Mouse (Mus musculus) embryonic facial prominence, embryonic 14.5 days (tissue): Measurements from ENCODE around the gene Mylk3. TPM values are rescaled to one million over a fixed set of nuclear protein-coding genes. Genes with fewer than 3 reads are reported as not detected.

Source experiments
- ATAC-seq: fragments of 200-750 bp; cut with Nextera tagmentation; 2 replicates; pipeline ENCODE4 v1.8.0; 2017; ENCODE audit warnings: low read depth, moderate number of reproducible peaks, moderate TSS enrichment
- DNase-seq: peaks from one replicate; pipeline ENCODE4 v3.0.0-alpha.2; 2015; ENCODE audit warnings: low spot score
- H3K27ac ChIP-seq: fragments of 300-500 bp; sonication (generic); replicated peaks from 2 replicates; pipeline ENCODE4 v1.5.1; 2014; ENCODE audit warnings: low read depth, mild to moderate bottlenecking, low read length, moderate library complexity
- H3K27me3 ChIP-seq: fragments of 300-500 bp; sonication (generic); replicated peaks from 2 replicates; pipeline ENCODE4 v1.6.1; 2014; ENCODE audit warnings: low read length; ENCODE audit not compliant: control insufficient read depth, insufficient read depth
- H3K36me3 ChIP-seq: fragments of 300-500 bp; sonication (generic); 2 replicates; pipeline ENCODE4 v1.6.1; 2014; ENCODE audit warnings: low read length, mixed read lengths; ENCODE audit not compliant: control insufficient read depth, insufficient read depth
- H3K4me1 ChIP-seq: fragments of 300-500 bp; sonication (generic); 2 replicates; pipeline ENCODE4 v1.6.1; 2014; ENCODE audit warnings: antibody characterized with exemption, low read length; ENCODE audit not compliant: control insufficient read depth, insufficient read depth
- H3K4me2 ChIP-seq: fragments of 300-500 bp; sonication (generic); 2 replicates; pipeline ENCODE4 v1.6.1; 2014; ENCODE audit warnings: low read depth, mild to moderate bottlenecking, low read length, moderate library complexity, mixed read lengths
- H3K4me3 ChIP-seq: fragments of 300-500 bp; sonication (generic); 2 replicates; pipeline ENCODE4 v1.5.1; 2014; ENCODE audit warnings: low read depth, mild to moderate bottlenecking, low read length
- H3K9ac ChIP-seq: fragments of 300-500 bp; sonication (generic); 2 replicates; pipeline ENCODE4 v1.6.1; 2014; ENCODE audit warnings: low read depth, mild to moderate bottlenecking, low read length, moderate library complexity, mixed read lengths
- H3K9me3 ChIP-seq: fragments of 300-500 bp; sonication (generic); 2 replicates; pipeline ENCODE4 v1.6.1; 2016; ENCODE audit warnings: low read length; ENCODE audit not compliant: control insufficient read depth
- WGBS: fragments of 180-500 bp; shearing (Covaris S2); extraction: QIAGEN DNeasy Blood & Tissue Kit; methylation state at CpG from one replicate; pipeline ENCODE4 v1.1.7; 2014; 5-methylcytosine and 5-hydroxymethylcytosine counted together
- polyA plus RNA-seq: library from polyadenylated mRNA; unstranded; fragments of >200 nt; fragmentation: Nextera tagmentation; extraction: Ambion mirVana; gene quantifications from 2 replicates; pipeline ENCODE4 v1.2.1, GENCODE M21; 2014

Gene Mylk3
- polyA plus RNA-seq, 1 experiment from 2014 or later = 2.8 TPM

DNA sequence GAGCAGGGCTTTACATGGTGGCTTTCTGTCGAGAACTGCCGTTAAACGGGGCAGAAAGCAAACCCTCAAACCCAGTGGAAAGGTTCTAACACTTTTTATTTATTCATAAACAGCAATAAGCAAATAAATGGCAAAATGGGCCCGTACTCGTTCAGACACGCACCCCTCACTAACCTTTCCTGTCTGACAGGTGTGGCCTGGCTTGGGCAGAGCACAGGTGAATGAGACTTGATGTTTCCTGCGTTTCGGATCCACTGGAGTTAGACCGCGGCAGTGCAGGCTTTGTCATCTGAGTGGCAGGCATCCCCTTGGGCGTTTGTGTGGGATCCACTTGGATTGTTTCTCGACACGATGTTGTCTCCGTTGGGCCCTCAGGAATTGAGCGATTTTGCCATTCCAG, 64.2 kb downstream of the Mylk3 start:
- no peaks in the 10 kb centered on the region for H3K9me3 ChIP-seq
- ATAC-seq (no peak), DNase-seq (no peak)
- H3K4me2 ChIP-seq = no peak overlapping the region
- H3K4me1 ChIP-seq = no peaks in the 10 kb centered on the region
- no peaks in the 10 kb centered on the region for H3K27me3 ChIP-seq
- no peak overlapping the region for H3K27ac ChIP-seq
- no peaks in the 10 kb centered on the region for H3K36me3 ChIP-seq
- 77% methylated on average over 15 of the region's 15 CpGs for WGBS
- no peak overlapping the region for H3K4me3 ChIP-seq
- no peak overlapping the region for H3K9ac ChIP-seq

DNA sequence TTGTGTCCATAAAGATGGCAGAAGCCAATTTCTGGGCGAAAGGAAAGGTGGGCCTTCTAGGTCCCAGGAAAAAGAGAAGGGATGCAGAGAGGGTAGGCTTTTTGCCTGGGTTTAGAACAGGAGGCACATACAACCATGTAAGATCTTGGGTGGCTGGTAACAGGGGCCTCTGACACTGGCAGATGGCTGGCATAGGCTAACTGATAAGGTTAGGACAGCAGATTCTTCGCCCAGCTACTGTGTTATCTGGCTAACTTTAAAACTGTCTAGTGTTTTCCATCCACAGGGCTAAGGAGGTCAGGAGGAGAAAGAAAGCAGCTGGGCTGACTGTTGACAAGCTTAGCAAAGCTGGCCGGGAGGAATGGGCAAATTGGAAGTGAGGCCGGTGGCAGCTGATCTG, 67.6 kb downstream of the Mylk3 start:
- no peak overlapping the region for H3K4me3 ChIP-seq
- 86% methylated on average over 4 of the region's 4 CpGs for WGBS
- H3K27me3 ChIP-seq = no peaks in the 10 kb centered on the region
- no peaks in the 10 kb centered on the region for H3K4me1 ChIP-seq
- H3K9me3 ChIP-seq = no peaks in the 10 kb centered on the region
- H3K9ac ChIP-seq = no peak overlapping the region
- H3K4me2 ChIP-seq = no peak overlapping the region
- no peak overlapping the region for H3K27ac ChIP-seq
- no peak for ATAC-seq
- no peak for DNase-seq
- H3K36me3 ChIP-seq = no peaks in the 10 kb centered on the region

DNA sequence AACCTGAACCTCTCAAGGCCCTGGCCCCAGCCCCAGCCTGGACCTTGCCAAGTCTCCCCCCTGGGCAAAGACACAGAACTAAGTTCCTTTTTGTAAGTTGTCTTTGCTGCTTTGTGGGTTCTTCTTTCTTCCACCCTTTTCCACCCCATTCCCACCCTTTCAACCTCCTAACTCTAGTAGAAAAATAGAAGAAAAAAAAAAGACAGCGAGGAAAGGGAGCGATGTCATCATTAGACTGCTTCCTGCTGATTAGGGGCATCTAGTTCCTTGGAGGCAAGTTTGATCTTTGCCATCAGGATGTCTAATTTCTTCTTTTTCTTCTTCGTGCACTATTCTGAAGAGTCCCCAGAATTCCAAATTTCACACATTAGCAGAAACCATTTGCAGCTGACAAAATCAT, 73.1 kb downstream of the Mylk3 start:
- Histone ChIP-seq H3K9ac (no peak overlapping the region), H3K4me2 (no peak overlapping the region), H3K4me3 (no peak overlapping the region), H3K4me1 (no peaks in the 10 kb centered on the region), H3K9me3 (no peaks in the 10 kb centered on the region), H3K36me3 (peaks cover 11% of the 10 kb centered on the region), H3K27me3 (no peaks in the 10 kb centered on the region), H3K27ac (no peak overlapping the region)
- 79% methylated on average over 3 of the region's 3 CpGs for WGBS
- DNase-seq (no peak), ATAC-seq (no peak)

DNA sequence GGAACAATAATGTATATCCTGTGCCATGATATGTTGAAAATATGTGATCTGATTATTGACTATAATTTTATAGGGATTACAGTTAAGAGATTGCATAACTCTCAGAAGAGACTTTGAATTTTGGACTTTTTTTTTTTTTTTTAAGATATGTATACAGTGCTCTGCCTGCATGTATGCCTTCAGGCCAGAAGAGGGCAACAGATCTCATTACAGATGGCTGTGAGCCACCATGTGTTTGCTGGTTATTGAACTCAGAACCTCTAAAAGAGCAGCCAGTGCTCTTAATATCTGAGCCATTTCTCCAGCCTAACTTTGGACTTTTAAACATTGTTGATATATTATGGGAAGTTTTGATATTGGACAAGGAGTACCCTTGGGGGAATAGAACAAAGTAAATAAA, 74.4 kb downstream of the Mylk3 start:
- H3K4me2 ChIP-seq = no peak overlapping the region
- H3K9ac ChIP-seq = no peak overlapping the region
- no peaks in the 10 kb centered on the region for H3K4me1 ChIP-seq
- H3K9me3 ChIP-seq = no peaks in the 10 kb centered on the region
- peak; percentile 56 for DNase-seq
- no peak overlapping the region for H3K27ac ChIP-seq
- no peaks in the 10 kb centered on the region for H3K27me3 ChIP-seq
- H3K4me3 ChIP-seq = no peak overlapping the region
- H3K36me3 ChIP-seq = peaks cover 23% of the 10 kb centered on the region
- no peak for ATAC-seq

DNA sequence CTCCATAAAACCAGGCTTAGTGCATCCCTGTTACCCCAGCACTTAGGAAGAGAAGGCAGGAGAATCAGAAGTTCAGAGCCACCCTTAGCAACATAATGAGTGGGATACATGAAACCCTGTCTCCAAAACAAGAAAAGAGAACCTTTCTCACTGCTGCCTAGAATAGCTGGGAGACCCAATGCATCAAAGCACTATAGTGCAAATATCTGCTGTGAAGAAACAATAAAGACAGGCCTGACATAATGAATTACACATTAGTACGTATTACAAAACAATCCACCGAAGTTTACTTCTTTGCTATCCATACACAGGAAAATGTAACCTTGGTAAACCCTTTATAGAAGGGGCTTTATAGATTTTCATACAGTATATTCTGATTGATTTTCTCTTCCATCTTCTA, 77.6 kb downstream of the Mylk3 start:
- Histone ChIP-seq H3K9me3 (no peaks in the 10 kb centered on the region), H3K4me2 (no peak overlapping the region), H3K27me3 (no peaks in the 10 kb centered on the region), H3K4me3 (no peak overlapping the region), H3K9ac (no peak overlapping the region), H3K36me3 (peaks cover 49% of the 10 kb centered on the region), H3K4me1 (no peaks in the 10 kb centered on the region), H3K27ac (no peak overlapping the region)
- 90% methylated on average over 2 of the region's 2 CpGs for WGBS
- ATAC-seq = no peak
- DNase-seq = no peak

DNA sequence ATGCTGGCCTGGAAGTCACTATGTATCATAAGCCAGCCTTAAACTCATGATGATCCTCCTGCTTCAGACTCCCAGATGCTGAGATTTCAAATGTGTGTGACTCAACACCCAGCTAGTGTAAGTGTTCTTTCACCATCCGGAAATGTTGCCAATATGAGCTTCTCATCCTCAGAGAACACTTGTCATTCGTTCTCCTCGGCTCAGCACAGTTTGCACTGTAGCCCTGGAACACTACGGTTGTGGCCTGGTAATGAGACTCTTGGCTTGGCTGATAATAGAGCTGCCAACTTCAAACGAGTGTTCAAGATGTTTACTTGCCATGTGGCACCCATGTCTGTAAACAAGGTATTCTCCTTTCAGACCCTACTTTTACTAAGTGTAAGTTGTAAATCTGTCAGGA, 82.6 kb downstream of the Mylk3 start:
- Histone ChIP-seq H3K27me3 (no peaks in the 10 kb centered on the region), H3K4me3 (no peak overlapping the region), H3K4me2 (no peak overlapping the region), H3K9ac (no peak overlapping the region), H3K9me3 (no peaks in the 10 kb centered on the region), H3K27ac (no peak overlapping the region), H3K4me1 (peaks cover 10% of the 10 kb centered on the region; the same call in 1 of the 2 replicates), H3K36me3 (peaks cover 57% of the 10 kb centered on the region)
- no peak for DNase-seq
- WGBS = 90% methylated on average over 5 of the region's 5 CpGs
- ATAC-seq = no peak

DNA sequence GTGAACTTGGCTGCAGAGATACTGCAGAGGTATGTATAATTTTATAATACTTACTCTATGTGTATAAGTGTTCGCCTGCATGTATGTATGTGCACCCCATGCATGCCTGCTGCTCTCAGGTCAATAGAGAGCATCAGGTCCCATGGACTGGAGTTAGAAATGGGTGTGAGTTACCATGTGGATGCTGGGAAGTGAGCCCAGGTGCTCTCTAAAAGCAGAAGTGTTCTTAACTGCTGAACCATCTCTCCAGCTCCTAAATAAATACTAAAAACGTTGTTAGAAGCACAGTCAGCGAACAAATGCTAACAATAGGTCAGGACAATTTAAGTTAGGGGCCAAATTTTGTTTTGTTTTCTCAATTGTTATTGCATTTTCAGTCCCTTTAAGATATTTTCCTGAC, 83.2 kb downstream of the Mylk3 start:
- H3K4me1 ChIP-seq = peaks cover 14% of the 10 kb centered on the region
- H3K27me3 ChIP-seq = no peaks in the 10 kb centered on the region
- no peak overlapping the region for H3K4me2 ChIP-seq
- DNase-seq (no peak), ATAC-seq (no peak)
- WGBS = 88% methylated on average over 3 of the region's 3 CpGs
- H3K36me3 ChIP-seq = peaks cover 51% of the 10 kb centered on the region
- H3K9ac ChIP-seq = no peak overlapping the region
- H3K9me3 ChIP-seq = no peaks in the 10 kb centered on the region
- H3K4me3 ChIP-seq = no peak overlapping the region
- H3K27ac ChIP-seq = no peak overlapping the region

DNA sequence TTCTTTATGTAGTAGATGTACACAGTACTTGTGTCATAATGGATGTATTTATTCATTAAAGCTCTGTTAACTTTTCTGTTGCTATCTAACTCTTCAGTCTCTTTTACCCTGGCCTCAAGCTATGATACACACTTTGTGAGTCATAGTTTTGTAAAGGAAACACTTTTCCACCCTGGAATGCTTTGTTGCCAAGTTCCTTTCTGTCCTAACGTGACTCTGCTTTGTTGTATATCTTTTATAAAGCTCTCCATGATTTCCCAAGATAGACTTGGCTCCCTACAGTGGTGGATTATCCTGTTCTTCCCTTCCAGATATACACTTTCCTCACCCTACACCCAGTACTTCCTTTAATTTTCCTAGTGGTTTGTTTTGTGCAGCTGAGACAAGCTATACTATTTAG, 84.2 kb downstream of the Mylk3 start:
- ATAC-seq = no peak
- H3K36me3 ChIP-seq = peaks cover 42% of the 10 kb centered on the region
- H3K27me3 ChIP-seq = no peaks in the 10 kb centered on the region
- no peak overlapping the region for H3K4me3 ChIP-seq
- no peak for DNase-seq
- 61% methylated on average over 1 of the region's 1 CpGs for WGBS
- H3K9ac ChIP-seq = no peak overlapping the region
- H3K4me1 ChIP-seq = peaks cover 18% of the 10 kb centered on the region
- H3K9me3 ChIP-seq = no peaks in the 10 kb centered on the region
- H3K27ac ChIP-seq = no peak overlapping the region
- no peak overlapping the region for H3K4me2 ChIP-seq

DNA sequence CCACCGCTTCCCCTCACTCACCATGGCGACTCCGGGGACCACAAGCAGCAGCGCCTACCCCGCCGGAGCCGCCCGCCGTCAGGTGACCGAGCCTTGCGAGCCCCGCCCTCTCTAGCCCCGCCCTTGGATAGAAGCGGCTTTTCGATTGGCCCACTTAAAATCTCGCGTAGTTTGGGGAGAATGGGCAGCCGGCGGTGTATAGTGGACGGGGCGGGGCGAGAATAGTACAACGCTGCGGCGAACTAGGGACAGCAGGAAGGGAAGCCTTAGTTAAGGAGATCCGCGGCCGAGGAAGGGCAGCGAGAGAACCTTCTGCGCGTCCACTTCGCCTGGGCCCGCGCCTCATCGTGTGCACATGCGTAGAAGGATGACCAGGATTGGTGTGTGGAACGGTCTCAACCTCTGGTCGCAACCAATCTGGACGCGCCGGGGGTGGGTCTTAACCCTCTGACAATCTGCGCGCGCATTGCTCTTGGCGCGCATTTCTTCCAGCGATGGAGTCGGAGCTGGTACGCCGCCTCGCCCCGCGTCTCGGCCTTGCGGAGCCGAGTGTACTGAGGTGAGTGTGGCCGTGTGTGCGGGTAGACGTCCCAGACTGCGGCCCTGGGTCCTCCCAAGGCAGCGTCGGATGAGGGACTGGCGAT, 86.6 kb downstream of the Mylk3 start, which contains the start of the genes Orc6 and Vps35:
TSS of gene Orc6 (plus strand) at position 199 of the 644 bp plus-strand sequence.
TSS of gene Vps35 (minus strand) at position 369 of the 644 bp plus-strand sequence.
- H3K27me3 ChIP-seq = no peaks in the 10 kb centered on the region
- no peaks in the 10 kb centered on the region for H3K9me3 ChIP-seq
- peaks cover 18% of the 10 kb centered on the region for H3K4me1 ChIP-seq
- H3K36me3 ChIP-seq = peaks cover 21% of the 10 kb centered on the region
- DNase-seq (peak; percentile 99), ATAC-seq (peak; percentile 99)
- peak within 1 kb of the TSS; percentile 81 for H3K4me3 ChIP-seq
- peak within 1 kb of the TSS; percentile 95 for H3K27ac ChIP-seq
- under 1% methylated on average over 52 of the region's 63 CpGs for WGBS
- H3K4me2 ChIP-seq = peak within 1 kb of the TSS; percentile 72
- peak within 1 kb of the TSS; percentile 90 for H3K9ac ChIP-seq
